Mouse (Mus musculus) embryonic fibroblast, embryonic 13.5 days (primary cell): ENCODE measurements around the gene Kdm4b. TPM values are rescaled to one million over a fixed set of nuclear protein-coding genes. Genes with fewer than 3 reads are reported as not detected.

ENCODE experiments used
- H3K27ac ChIP-seq: 2 replicates; pipeline ENCODE4 v1.5.1; 2012; ENCODE audit warnings: low read length, control low read depth, inconsistent platforms; ENCODE audit not compliant: insufficient read depth
- H3K4me1 ChIP-seq: 2 replicates; pipeline ENCODE4 v1.6.1; 2011; ENCODE audit warnings: low read length; ENCODE audit not compliant: control insufficient read depth, insufficient read depth
- H3K4me3 ChIP-seq: 2 replicates; pipeline ENCODE4 v1.5.1; 2011; ENCODE audit warnings: mild to moderate bottlenecking, control low read depth, low read length; ENCODE audit not compliant: insufficient read depth
- CTCF ChIP-seq: IDR thresholded peaks from 2 replicates; pipeline ENCODE4 v1.5.1; 2011; ENCODE audit warnings: mild to moderate bottlenecking, control low read depth, low read length, moderate library complexity, borderline replicate concordance; ENCODE audit not compliant: insufficient read depth
- POLR2A ChIP-seq: IDR thresholded peaks from 2 replicates; pipeline ENCODE4 v1.6.1; 2011; ENCODE audit warnings: low read depth, mild to moderate bottlenecking, control low read depth, low read length, moderate library complexity
- polyA plus RNA-seq: library from polyadenylated mRNA; stranded (reverse); fragments of >200 nt; gene quantifications from 2 replicates; pipeline ENCODE4 v1.2.4, GENCODE M21; 2011; ENCODE audit warnings: low read depth; ENCODE audit not compliant: missing spikeins, insufficient read length

Kdm4b gene
- polyA plus RNA-seq: 21.8 and 30.8 TPM in 2 replicates

DNA sequence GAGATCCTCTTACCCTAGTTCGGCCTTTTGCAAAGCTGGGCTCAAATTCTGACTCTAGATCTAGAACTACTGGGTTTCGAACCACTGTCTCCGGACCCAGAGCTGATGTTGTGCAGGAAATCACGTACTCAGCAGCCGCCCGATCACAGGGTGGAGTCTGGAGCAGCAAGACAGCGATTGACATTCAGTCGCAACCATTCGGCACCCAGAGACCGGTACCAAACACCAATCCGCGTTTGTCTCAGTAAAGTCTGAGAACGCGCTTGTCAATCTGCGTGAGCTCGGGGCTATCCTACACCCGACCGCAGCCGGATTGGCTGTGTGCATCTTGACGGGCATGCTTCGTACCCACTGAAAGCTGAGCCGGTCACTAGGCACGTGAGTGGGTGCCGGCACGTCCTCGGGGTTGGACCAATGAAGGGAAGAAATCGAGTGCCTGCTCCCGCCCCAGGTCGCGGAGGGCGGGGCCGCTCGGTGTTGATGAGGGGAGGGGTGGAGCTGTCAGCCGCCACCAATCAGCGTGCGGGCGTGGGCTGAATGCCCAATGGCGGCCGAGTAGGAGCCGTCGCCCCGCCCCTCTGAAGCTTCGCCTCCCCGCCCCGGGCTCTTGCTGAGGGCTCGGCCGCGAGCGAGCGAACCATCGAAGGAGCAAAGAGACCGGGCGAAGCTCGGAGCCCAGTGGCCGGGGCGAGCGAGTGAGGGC lies at the start of gene Kdm4b:
TSS of gene Kdm4b (plus strand) at position 613 of the 703 bp plus-strand sequence.
- peak within 1 kb of the TSS; percentile 75 for H3K4me3 ChIP-seq
- H3K27ac ChIP-seq: peak within 1 kb of the TSS; percentile 56
- TF ChIP-seq POLR2A (peak; percentile 71), CTCF (no peak)
- H3K4me1 ChIP-seq: peaks cover 4% of the 10 kb centered on the region; the same call in 1 of the 2 replicates

DNA sequence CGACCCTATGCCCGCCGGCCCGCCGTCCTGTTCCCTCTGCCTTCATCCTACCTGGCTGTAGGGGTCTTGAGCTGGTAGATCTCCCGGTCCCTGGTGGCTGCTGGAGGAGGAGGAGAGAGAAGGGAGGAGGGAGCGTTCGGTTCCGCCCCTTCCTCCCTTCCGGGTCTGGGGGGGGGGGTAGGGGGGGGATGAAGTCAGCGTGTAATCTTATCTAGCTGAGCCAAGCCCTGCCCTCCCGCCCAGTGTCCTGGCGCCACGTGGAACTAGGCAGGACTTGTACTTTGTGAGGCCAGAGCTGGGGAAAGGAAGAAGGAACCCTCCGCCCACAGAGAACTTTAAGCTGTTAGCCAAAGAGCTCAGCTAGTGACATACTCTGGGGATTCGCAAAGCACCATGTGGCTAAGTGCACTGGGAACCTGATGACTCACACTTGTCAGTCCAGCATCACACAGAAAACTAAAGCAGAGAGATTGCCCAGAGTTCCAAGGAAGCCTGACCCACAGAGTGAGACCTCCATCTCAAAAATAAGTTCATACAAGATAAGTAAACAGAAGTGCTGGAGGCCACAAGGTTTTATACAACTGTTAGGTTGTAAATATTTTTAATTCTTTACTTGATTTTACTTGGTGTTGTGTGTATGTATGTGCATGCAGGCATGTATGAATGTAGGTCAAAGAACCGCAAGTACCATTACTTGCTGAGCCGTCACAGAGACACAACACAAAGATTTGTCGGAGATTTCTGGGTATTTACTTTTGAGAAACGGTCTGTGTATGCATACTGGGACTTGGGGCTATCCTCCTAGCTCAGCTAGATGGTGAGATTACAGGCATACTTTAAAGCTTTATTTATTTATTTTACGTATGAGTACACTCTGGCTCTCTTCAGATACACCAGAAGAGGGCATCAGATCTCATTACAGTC lies 49.0 kb upstream of the Kdm4b start, which contains the start of gene Ticam1:
TSS of gene Ticam1 (minus strand) at position 144 of the 924 bp plus-strand sequence.
- peak; percentile 69 for TF ChIP-seq POLR2A
- TF ChIP-seq CTCF: no peak
- peak within 1 kb of the TSS; percentile 68 for H3K4me3 ChIP-seq
- H3K4me1 ChIP-seq: peaks cover 5% of the 10 kb centered on the region
- H3K27ac ChIP-seq: peak within 1 kb of the TSS; percentile 76

DNA sequence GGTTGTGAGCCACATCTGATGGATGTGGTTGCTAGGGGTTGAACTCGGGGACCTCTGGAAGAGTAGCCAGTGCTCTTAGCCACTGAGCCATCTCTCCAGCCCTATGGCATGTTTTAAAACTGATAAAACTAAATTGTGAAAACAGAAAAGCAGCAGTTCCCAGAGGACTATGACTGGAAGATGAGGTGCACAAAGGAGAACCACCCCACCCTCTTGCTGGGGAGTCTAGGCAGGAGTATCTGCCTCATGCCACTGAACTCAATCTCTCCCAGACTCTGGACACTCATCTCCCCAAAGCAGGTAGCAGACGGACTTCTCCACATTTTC lies 48.3 kb upstream of the Kdm4b start:
- Histone ChIP-seq H3K4me3 (no peak overlapping the region), H3K4me1 (peaks cover 5% of the 10 kb centered on the region), H3K27ac (peak overlapping the region; percentile 70)
- no peak for TF ChIP-seq POLR2A
- TF ChIP-seq CTCF: no peak

DNA sequence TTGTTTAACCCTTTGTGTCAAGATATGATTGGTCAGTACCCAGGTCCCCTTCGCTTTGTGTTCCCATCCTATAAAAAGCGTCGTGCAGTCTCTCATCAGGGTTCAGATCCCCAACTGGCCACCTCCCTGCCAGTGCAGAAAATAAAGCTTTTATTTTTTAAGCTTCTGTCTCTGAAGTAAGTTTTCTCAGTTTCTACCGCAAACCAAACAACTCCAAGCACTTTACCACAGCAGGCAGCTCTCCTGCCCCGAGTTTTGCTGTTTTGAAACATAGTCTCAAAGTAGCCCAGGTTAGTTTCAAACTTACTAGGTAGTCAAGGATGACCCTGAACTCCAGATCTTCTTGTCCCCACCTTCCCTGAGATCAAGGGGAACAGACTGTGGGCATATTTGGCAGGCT lies 47.5 kb upstream of the Kdm4b start:
- TF ChIP-seq POLR2A: no peak
- TF ChIP-seq CTCF: no peak
- H3K4me1 ChIP-seq: peaks cover 5% of the 10 kb centered on the region
- no peak overlapping the region for H3K4me3 ChIP-seq
- H3K27ac ChIP-seq: peak overlapping the region; percentile 70; the same call in 1 of the 2 replicates

DNA sequence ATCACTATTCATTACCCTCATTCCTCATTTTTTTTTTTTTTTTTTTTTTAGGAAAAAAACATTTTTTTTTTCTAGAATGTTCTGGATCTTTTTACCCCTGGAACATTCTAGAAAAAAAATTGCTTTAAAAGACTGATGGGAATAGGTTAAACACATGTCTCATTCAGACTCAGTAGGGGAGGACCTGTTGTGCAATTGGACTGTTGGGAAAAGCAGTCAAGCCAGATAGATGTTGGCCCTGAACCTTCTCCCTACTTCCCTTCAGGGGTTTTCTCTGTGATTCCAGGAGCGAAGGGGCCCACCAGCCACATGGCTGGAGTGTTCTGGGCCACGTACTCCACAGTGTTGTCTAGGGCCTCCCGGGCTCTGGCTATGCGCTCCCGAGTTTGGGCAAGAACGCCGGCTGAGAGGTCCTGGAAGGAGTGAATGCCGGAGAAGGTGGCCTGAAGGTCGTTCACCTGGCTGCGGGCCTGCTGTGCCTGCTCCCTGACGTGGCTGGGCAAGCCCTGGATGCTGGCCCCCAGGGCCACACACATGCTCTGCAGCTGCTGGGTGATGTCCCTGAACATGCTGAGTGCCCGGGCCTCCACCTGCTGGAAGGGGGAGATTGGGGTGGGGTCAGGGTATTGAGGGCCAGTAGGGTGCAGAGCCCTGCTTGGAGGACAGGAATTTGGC lies 46.2 kb upstream of the Kdm4b start:
- H3K4me3 ChIP-seq: no peak overlapping the region
- TF ChIP-seq CTCF (no peak), POLR2A (no peak)
- no peak overlapping the region for H3K27ac ChIP-seq

DNA sequence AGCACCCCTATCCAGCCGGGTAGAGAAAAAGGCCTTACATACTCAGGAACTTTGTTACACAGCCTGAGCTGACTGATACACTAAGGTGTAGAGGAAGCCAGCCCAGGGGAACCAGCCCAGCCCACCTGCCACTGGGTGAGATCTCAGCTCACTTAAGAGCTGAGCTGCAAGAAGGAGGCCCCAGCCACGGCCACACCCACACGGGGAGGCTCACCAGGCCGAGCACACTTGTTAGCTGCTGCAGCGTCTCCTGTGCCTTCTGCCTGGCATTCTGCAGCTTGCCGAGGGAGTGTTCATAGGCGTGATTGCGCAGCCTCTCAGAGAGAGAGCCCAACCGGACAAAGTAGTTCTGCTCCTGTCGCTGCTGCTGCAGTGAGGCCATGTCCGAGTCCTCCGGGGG lies 44.7 kb upstream of the Kdm4b start:
- peaks cover 5% of the 10 kb centered on the region for H3K4me1 ChIP-seq
- H3K27ac ChIP-seq: no peak overlapping the region
- TF ChIP-seq POLR2A: no peak
- TF ChIP-seq CTCF: no peak
- H3K4me3 ChIP-seq: no peak overlapping the region

More for the DNA sequence above, 46.2 kb upstream of the Kdm4b start:
- peaks cover 5% of the 10 kb centered on the region for H3K4me1 ChIP-seq

DNA sequence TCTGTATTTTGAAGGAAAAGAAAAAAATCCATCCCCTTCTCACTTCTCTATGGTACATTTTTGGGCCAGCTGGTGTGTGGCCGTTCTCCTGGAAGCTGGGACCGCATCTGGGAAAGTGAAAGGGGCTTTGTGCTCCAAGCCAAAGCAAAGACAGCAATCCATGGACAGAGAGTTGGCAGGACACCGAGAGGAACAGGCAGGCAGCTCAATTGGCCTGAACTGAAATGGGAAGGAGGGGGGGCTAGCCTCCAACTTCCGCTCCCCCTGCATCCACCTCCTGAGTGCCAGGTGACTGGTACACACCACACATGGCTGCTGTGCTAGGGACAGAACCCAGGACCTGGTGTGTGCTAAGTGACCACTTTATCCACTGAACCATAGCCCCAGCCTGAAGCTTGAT lies 43.1 kb upstream of the Kdm4b start:
- H3K27ac ChIP-seq: no peak overlapping the region
- peaks cover 4% of the 10 kb centered on the region for H3K4me1 ChIP-seq
- no peak overlapping the region for H3K4me3 ChIP-seq
- TF ChIP-seq POLR2A (no peak), CTCF (no peak)

DNA sequence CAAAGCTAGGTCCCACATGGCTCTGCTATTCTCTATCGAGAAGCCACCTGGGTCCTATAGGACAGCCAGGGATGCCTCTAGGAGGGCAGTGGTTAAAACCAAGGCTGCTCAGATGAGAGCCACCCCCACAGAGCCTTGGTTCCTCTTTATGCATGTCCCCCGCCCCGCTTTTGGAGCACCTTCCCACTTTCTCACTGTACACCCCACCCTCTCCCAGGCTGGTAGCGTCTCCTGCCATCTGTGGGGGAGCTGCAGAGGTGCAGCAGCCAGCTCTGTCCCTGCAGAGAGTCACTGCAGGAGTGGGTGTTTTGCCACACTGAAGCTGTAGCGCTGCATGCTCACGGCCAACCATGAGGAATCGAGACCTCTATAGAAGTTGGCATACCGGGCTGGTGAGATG lies 42.5 kb upstream of the Kdm4b start:
- H3K4me1 ChIP-seq: 0 out of 2 replicates have a peak, but pooled peaks cover 3% of the 10 kb centered on the region
- H3K27ac ChIP-seq: no peak overlapping the region
- no peak overlapping the region for H3K4me3 ChIP-seq
- TF ChIP-seq POLR2A (no peak), CTCF (no peak)

DNA sequence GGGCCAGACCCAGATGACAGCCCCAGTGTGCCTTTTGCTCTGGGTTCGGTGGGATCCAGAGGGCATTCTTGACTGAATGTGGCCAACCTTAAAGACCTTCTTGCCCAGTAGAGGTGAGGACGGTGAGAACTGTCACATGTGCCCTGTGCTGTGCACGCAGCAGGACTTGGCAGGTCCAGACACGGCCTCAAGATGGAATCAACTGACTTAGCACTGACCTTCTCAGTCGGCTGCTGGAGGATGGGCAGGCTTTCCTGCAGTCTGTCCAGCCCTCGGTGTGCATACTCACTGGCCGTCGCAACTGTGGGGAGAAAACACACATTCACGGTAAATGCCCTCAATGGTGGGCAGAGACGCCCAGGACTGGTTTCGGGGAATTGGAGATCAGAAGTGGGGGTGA lies 39.9 kb upstream of the Kdm4b start:
- Histone ChIP-seq H3K4me1 (0 out of 2 replicates have a peak, but pooled peaks cover 3% of the 10 kb centered on the region), H3K4me3 (no peak overlapping the region), H3K27ac (no peak overlapping the region)
- TF ChIP-seq CTCF (no peak), POLR2A (no peak)
